Mouse (Mus musculus) liver, embryonic 11.5 days (tissue): ENCODE measurements at regions not wholly inside any gene's neighbourhood (a gene's known extent, or its start where the extent isn't known, plus 50 kb on each side); places are given as distances from the start of the nearest gene placed in this dataset.

Experiments
- ATAC-seq: fragments of 200-750 bp; cut with Nextera tagmentation; replicated peaks from 2 replicates; pipeline ENCODE4 v1.8.0; 2017; ENCODE audit warnings: moderate number of reproducible peaks, mild to moderate bottlenecking, moderate TSS enrichment, moderate library complexity; ENCODE audit not compliant: low FRiP score
- DNase-seq: peaks from one replicate; pipeline ENCODE4 v3.0.0-alpha.2; 2017; ENCODE audit warnings: low spot score
- H3K27ac ChIP-seq: fragments of 300-500 bp; sonication (generic); 2 replicates; pipeline ENCODE4 v1.5.1; 2014; ENCODE audit warnings: mild to moderate bottlenecking, low read depth, low read length, control low read depth
- H3K27me3 ChIP-seq: fragments of 300-500 bp; sonication (generic); replicated peaks from 2 replicates; pipeline ENCODE4 v1.6.1; 2014; ENCODE audit warnings: low read length, mixed read lengths; ENCODE audit not compliant: control insufficient read depth, insufficient read depth
- H3K36me3 ChIP-seq: fragments of 300-500 bp; sonication (generic); 2 replicates; pipeline ENCODE4 v1.6.1; 2014; ENCODE audit warnings: mild to moderate bottlenecking, low read length, moderate library complexity, mixed read lengths; ENCODE audit not compliant: control insufficient read depth, insufficient read depth
- H3K4me1 ChIP-seq: fragments of 300-500 bp; sonication (generic); replicated peaks from 2 replicates; pipeline ENCODE4 v1.6.1; 2014; ENCODE audit warnings: low read length, mixed read lengths; ENCODE audit not compliant: control insufficient read depth, insufficient read depth
- H3K4me2 ChIP-seq: fragments of 300-500 bp; sonication (generic); 2 replicates; pipeline ENCODE4 v1.6.1; 2014; ENCODE audit warnings: mild to moderate bottlenecking, control low read depth, moderate library complexity
- H3K4me3 ChIP-seq: fragments of 300-500 bp; sonication (generic); 2 replicates; pipeline ENCODE4 v1.5.1; 2014; ENCODE audit warnings: low read depth, low read length, control low read depth
- H3K9ac ChIP-seq: fragments of 300-500 bp; sonication (generic); 2 replicates; pipeline ENCODE4 v1.6.1; 2014; ENCODE audit warnings: low read depth, low read length, control low read depth
- H3K9me3 ChIP-seq: fragments of 300-500 bp; sonication (generic); 2 replicates; pipeline ENCODE4 v1.6.1; 2016; ENCODE audit warnings: low read length, inconsistent platforms, mixed read lengths; ENCODE audit not compliant: control insufficient read depth
- WGBS: fragments of 180-500 bp; shearing (Covaris S2); extraction: QIAGEN DNeasy Blood & Tissue Kit; methylation state at CpG from one replicate; pipeline ENCODE4 v1.1.7; 2014; 5-methylcytosine and 5-hydroxymethylcytosine counted together

DNA sequence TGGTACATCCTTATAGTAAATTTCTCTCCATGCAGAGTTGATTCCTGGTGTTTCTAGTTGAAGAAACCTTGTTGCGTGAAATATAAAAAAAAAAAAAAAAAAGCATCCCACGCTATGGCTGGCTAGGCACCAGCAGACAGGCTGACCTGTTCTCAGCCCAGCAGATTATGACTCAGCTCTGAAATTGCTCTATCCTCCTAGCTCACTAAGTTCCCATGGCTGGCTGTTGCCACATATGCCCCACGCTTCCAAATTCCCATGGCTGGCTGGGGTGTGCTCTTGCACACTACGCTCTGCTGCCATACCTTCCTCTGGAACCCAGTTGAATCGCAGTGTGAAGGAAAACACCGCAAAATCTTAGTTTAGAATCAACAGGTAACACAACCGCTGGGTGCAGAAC lies 270.1 kb downstream of the Mid1ip1 start:
- ATAC-seq (no peak), DNase-seq (no peak)
- no peaks in the 10 kb centered on the region for H3K36me3 ChIP-seq
- no peaks in the 10 kb centered on the region for H3K27me3 ChIP-seq
- H3K9ac ChIP-seq: no peak overlapping the region
- H3K9me3 ChIP-seq: no peaks in the 10 kb centered on the region
- H3K4me3 ChIP-seq: no peak overlapping the region
- no peaks in the 10 kb centered on the region for H3K4me1 ChIP-seq
- 88% methylated on average over 7 of the region's 7 CpGs for WGBS
- H3K27ac ChIP-seq: no peak overlapping the region
- no peak overlapping the region for H3K4me2 ChIP-seq

GRCm38 (mm10) chrX:10991871-10992210 lies 277.0 kb downstream of the Mid1ip1 start:
- Histone ChIP-seq H3K4me1 (no peaks in the 10 kb centered on the region), H3K27ac (no peak overlapping the region), H3K36me3 (no peaks in the 10 kb centered on the region), H3K4me3 (no peak overlapping the region), H3K27me3 (no peaks in the 10 kb centered on the region; the same call in 1 of the 2 replicates), H3K4me2 (peak overlapping the region; percentile 51), H3K9ac (no peak overlapping the region), H3K9me3 (no peaks in the 10 kb centered on the region)
- ATAC-seq (no peak), DNase-seq (peak; percentile 32)
- 37% methylated on average over 6 of the region's 6 CpGs for WGBS

DNA sequence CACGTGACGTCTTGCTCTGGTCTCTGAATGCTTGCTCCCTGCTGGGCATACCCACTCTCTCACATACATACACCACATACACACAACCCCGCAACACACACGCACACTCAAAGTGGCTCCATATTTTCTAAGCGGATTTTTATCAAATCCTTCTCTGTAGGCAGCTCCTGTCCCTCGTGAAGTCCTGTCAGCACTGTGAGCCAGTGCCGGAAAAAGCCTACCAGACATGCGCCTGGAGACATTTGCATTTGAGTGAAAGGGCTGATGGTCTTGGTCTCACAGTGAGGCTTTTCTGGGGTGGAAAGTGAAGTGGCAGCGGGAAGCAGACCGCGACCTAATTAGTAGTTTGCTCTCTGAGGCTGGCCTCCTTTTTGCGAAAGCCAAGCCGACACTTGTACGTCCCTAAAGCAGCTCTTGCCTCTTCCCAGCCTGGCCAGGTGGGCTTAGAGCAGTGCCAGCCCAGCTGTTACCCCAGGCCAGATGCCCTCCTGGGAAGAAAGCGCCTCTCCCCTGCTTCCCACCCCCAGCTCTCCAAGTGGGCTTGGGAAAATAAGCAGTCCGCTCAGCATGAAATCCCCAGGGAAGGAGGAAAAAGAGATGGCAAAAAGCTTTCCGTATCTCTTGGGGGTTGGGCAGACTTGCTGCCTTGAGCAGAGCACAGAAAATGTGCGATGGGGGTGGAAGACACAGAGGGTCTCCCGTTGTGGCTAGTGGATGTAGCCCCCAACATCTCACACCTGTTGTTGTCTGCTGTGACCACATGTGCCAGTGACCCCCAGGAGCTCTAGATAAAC lies 277.6 kb downstream of the Mid1ip1 start:
- H3K9ac ChIP-seq: no peak overlapping the region
- 26% methylated on average over 19 of the region's 19 CpGs for WGBS

DNA sequence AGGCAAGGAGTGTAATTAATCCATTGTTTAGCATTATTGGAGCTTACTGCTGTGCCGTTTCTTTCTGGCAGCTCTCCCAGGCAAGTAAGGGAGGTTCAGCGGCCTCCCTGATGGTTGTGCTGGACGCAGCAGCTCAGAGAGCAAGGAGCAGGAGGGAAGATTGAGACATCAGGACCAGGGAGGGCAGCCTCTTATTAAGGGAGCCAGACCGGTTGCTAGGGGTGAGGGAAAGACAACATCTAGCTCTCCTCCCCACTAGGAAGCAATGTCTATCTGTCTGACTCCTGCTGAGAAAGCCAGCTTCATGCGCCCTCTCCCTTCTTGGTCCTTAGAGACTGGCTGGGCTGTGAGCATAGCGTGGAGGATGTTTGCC lies 278.2 kb downstream of the Mid1ip1 start:
- no peaks in the 10 kb centered on the region; the same call in 1 of the 2 replicates for H3K27me3 ChIP-seq
- H3K4me2 ChIP-seq: peak overlapping the region; percentile 51
- 0 out of 2 replicates have a peak overlapping the region, but pooled peaks have one; percentile 13 for H3K27ac ChIP-seq
- 41% methylated on average over 6 of the region's 6 CpGs for WGBS
- no peak overlapping the region for H3K4me3 ChIP-seq
- H3K4me1 ChIP-seq: no peaks in the 10 kb centered on the region
- H3K36me3 ChIP-seq: no peaks in the 10 kb centered on the region
- H3K9me3 ChIP-seq: no peaks in the 10 kb centered on the region
- H3K9ac ChIP-seq: no peak overlapping the region
- DNase-seq (no peak), ATAC-seq (no peak)

More for the DNA sequence above, 277.6 kb downstream of the Mid1ip1 start:
- no peaks in the 10 kb centered on the region for H3K36me3 ChIP-seq
- H3K9me3 ChIP-seq: no peaks in the 10 kb centered on the region
- no peak overlapping the region for H3K4me3 ChIP-seq
- no peak for DNase-seq
- no peaks in the 10 kb centered on the region; the same call in 1 of the 2 replicates for H3K27me3 ChIP-seq
- peak overlapping the region; percentile 51 for H3K4me2 ChIP-seq
- H3K27ac ChIP-seq: 0 out of 2 replicates have a peak overlapping the region, but pooled peaks have one; percentile 13
- no peaks in the 10 kb centered on the region for H3K4me1 ChIP-seq
- ATAC-seq: no peak

GRCm38 (mm10) chrX:10994910-10995309 lies 280.1 kb downstream of the Mid1ip1 start:
- Histone ChIP-seq H3K4me3 (no peak overlapping the region), H3K27ac (no peak overlapping the region), H3K36me3 (no peaks in the 10 kb centered on the region), H3K4me1 (no peaks in the 10 kb centered on the region), H3K27me3 (no peaks in the 10 kb centered on the region; the same call in 1 of the 2 replicates), H3K4me2 (no peak overlapping the region), H3K9me3 (no peaks in the 10 kb centered on the region), H3K9ac (no peak overlapping the region)
- DNase-seq (no peak), ATAC-seq (no peak)

DNA sequence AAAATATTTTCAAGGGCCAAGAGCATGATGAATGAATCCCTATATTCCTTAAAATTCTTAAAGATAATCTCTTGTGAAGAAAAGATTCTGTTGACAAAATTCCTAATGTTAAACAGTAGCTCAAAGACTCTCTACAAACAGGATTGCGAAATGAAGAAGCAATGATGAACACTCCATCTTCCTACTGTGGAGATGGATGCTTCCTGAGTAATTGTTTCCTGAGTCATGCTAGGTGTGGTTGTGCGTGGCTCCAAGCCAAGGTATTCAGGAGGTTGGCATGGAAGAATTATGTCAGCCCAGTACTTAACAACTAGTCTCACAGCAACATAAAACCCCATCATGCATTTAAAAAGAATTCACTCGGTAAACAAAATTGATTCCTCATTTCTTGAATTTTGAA lies 286.4 kb downstream of the Mid1ip1 start:
- ATAC-seq: no peak
- Histone ChIP-seq H3K9me3 (no peaks in the 10 kb centered on the region), H3K9ac (no peak overlapping the region), H3K27ac (no peak overlapping the region), H3K4me1 (no peaks in the 10 kb centered on the region), H3K4me2 (no peak overlapping the region), H3K27me3 (no peaks in the 10 kb centered on the region), H3K36me3 (no peaks in the 10 kb centered on the region), H3K4me3 (no peak overlapping the region)
- 75% methylated on average over 3 of the region's 3 CpGs for WGBS
- DNase-seq: no peak

DNA sequence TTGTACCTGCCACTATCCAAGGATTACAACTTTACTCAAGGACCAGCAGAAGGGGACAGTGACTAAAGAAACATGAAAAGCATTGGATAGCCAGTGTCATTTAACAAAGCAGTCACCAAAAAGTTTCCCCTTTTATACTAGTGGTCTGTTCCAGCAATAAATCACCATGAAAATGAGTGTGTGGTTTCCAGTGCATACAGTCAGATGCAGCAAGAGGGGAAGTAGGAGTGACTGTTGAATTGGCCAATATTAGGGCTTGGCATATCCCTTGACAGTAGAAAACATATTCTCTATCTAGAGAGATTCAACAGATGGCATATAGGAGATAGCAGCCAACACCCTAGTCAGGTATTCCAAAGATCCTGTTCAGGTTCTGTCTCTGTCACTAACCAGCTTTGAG lies 259.8 kb upstream of the H2al1a start:
- ATAC-seq: no peak
- no peaks in the 10 kb centered on the region for H3K36me3 ChIP-seq
- H3K4me1 ChIP-seq: no peaks in the 10 kb centered on the region
- H3K9ac ChIP-seq: no peak overlapping the region
- H3K27me3 ChIP-seq: no peaks in the 10 kb centered on the region
- no peaks in the 10 kb centered on the region for H3K9me3 ChIP-seq
- no peak overlapping the region for H3K27ac ChIP-seq
- H3K4me2 ChIP-seq: no peak overlapping the region
- no peak overlapping the region for H3K4me3 ChIP-seq
- DNase-seq: no peak

DNA sequence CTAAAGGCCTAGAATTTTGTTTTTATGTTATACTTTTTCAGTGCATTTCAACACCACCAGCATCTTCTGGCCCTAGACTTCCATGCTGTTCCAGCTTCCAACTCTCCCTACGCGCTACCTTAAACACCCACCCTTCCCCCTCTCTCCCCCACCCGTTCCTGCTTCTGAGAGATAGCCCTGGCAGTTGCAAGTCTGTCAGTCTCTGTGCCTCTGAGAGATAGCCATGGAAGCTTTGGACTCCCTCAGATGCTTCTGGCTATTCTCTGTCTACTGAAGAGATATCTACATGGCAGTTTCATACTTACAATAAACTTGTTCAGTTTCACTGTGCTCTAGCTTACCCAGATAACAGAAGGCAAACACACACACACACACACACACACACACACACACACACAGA lies 252.3 kb upstream of the H2al1a start:
- Histone ChIP-seq H3K9me3 (no peaks in the 10 kb centered on the region), H3K27ac (no peak overlapping the region), H3K4me2 (no peak overlapping the region), H3K36me3 (no peaks in the 10 kb centered on the region), H3K4me1 (no peaks in the 10 kb centered on the region), H3K27me3 (no peaks in the 10 kb centered on the region), H3K4me3 (no peak overlapping the region), H3K9ac (no peak overlapping the region)
- peak; percentile 79 for ATAC-seq
- WGBS: 55% methylated on average over 3 of the region's 3 CpGs
- DNase-seq: no peak

DNA sequence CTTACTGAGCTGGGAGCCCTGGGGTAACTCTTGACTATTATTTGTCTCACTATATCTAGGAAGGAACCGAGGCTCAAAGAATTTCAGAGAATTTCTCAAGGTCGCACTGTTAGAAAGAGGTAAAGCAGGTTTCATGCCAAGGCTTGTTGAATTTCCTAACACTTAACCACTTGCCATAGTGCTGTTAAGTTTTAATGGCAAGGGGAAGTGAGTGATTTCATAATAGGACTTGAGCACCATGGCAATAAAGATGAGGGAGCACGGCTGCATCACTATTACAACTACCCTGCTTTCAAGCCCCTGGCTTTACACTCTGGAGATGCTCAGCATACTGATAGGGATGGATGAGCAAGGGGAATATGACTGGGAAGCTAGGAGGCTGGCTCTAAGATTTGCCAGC lies 216.9 kb upstream of the H2al1a start:
- Histone ChIP-seq H3K9me3 (no peaks in the 10 kb centered on the region), H3K4me2 (no peak overlapping the region), H3K4me1 (no peaks in the 10 kb centered on the region), H3K27ac (no peak overlapping the region), H3K36me3 (no peaks in the 10 kb centered on the region), H3K9ac (no peak overlapping the region), H3K27me3 (no peaks in the 10 kb centered on the region), H3K4me3 (no peak overlapping the region)
- DNase-seq: no peak
- ATAC-seq: no peak
- WGBS: 73% methylated on average over 3 of the region's 3 CpGs
